Mouse (Mus musculus): ENCODE results near the gene Golph3l. TPM values are rescaled to one million over a fixed set of nuclear protein-coding genes. Genes with fewer than 3 reads are reported as not detected.

The Golph3l gene
- total and polyA plus RNA-seq, 2 experiments from 2014 or later = 17.3 to 19.3 TPM

- no peak overlapping the region for H3K9ac ChIP-seq (replicated peaks; ENCODE audit: low read length)
- WGBS = 85% methylated on average over 2 of the region's 2 CpGs
These were observed 74.8 kb downstream of the Golph3l start for GRCm38 (mm10) chr3:95663486-95663885.

GRCm38 (mm10) chr3:95663969-95664608 lies 75.4 kb downstream of the Golph3l start:
- ATAC-seq (no peak), DNase-seq (ENCODE audit: low spot score) (no peak)
- Histone ChIP-seq H3K4me3 (ENCODE audit: low read length) (no peak overlapping the region), H3K4me1 (ENCODE audit: insufficient read depth, low read length) (peaks cover 17% of the 10 kb centered on the region; the same call in 1 of the 2 replicates), H3K36me3 (ENCODE audit: insufficient read depth, low read length) (no peaks in the 10 kb centered on the region; the same call in 1 of the 2 replicates), H3K27me3 (ENCODE audit: insufficient read depth, low read length) (no peaks in the 10 kb centered on the region), H3K9ac (replicated peaks; ENCODE audit: low read length) (no peak overlapping the region), H3K4me2 (ENCODE audit: low read depth, low read length) (no peak overlapping the region), H3K9me3 (ENCODE audit: low read length) (no peaks in the 10 kb centered on the region), H3K27ac (no peak overlapping the region)
- TF ChIP-seq CTCF (IDR thresholded peaks at IDR 0.05; ENCODE audit: low read depth) = no peak
- WGBS = 90% methylated on average over 3 of the region's 3 CpGs

More at GRCm38 (mm10) chr3:95663486-95663885, 74.8 kb downstream of the Golph3l start:
- H3K4me2 ChIP-seq (ENCODE audit: low read depth, low read length) = no peak overlapping the region
- no peaks in the 10 kb centered on the region for H3K9me3 ChIP-seq (ENCODE audit: low read length)
- no peaks in the 10 kb centered on the region for H3K27me3 ChIP-seq (ENCODE audit: insufficient read depth, low read length)
- H3K27ac ChIP-seq = no peak overlapping the region
- TF ChIP-seq CTCF (IDR thresholded peaks at IDR 0.05; ENCODE audit: low read depth) = no peak
- H3K36me3 ChIP-seq (ENCODE audit: insufficient read depth, low read length) = no peaks in the 10 kb centered on the region; the same call in 1 of the 2 replicates
- DNase-seq (ENCODE audit: low spot score) = no peak
- peaks cover 17% of the 10 kb centered on the region; the same call in 1 of the 2 replicates for H3K4me1 ChIP-seq (ENCODE audit: insufficient read depth, low read length)
- H3K4me3 ChIP-seq (ENCODE audit: low read length) = no peak overlapping the region
- ATAC-seq = no peak

GRCm38 (mm10) chr3:95664940-95665352 lies 76.2 kb downstream of the Golph3l start:
- Histone ChIP-seq H3K4me1 (ENCODE audit: insufficient read depth, low read length) (peaks cover 17% of the 10 kb centered on the region; the same call in 1 of the 2 replicates), H3K4me2 (ENCODE audit: low read depth, low read length) (no peak overlapping the region), H3K36me3 (ENCODE audit: insufficient read depth, low read length) (no peaks in the 10 kb centered on the region; the same call in 1 of the 2 replicates), H3K27ac (no peak overlapping the region), H3K27me3 (ENCODE audit: insufficient read depth, low read length) (no peaks in the 10 kb centered on the region), H3K4me3 (ENCODE audit: low read length) (no peak overlapping the region), H3K9ac (replicated peaks; ENCODE audit: low read length) (no peak overlapping the region), H3K9me3 (ENCODE audit: low read length) (no peaks in the 10 kb centered on the region)
- 90% methylated on average over 4 of the region's 4 CpGs for WGBS
- DNase-seq (ENCODE audit: low spot score) = no peak
- TF ChIP-seq CTCF (IDR thresholded peaks at IDR 0.05; ENCODE audit: low read depth) = no peak
- no peak for ATAC-seq

GRCm38 (mm10) chr3:95666124-95666844 lies 77.5 kb downstream of the Golph3l start:
- DNase-seq (ENCODE audit: low spot score) = no peak
- Histone ChIP-seq H3K27me3 (ENCODE audit: insufficient read depth, low read length) (no peaks in the 10 kb centered on the region), H3K9ac (replicated peaks; ENCODE audit: low read length) (no peak overlapping the region), H3K4me2 (ENCODE audit: low read depth, low read length) (no peak overlapping the region), H3K9me3 (ENCODE audit: low read length) (no peaks in the 10 kb centered on the region), H3K36me3 (ENCODE audit: insufficient read depth, low read length) (no peaks in the 10 kb centered on the region; the same call in 1 of the 2 replicates), H3K4me1 (ENCODE audit: insufficient read depth, low read length) (peaks cover 11% of the 10 kb centered on the region; the same call in 1 of the 2 replicates), H3K27ac (no peak overlapping the region), H3K4me3 (ENCODE audit: low read length) (no peak overlapping the region)
- WGBS = 63% methylated on average over 6 of the region's 6 CpGs
- ATAC-seq = no peak
- no peak for TF ChIP-seq CTCF (IDR thresholded peaks at IDR 0.05; ENCODE audit: low read depth)

- H3K36me3 ChIP-seq (ENCODE audit: insufficient read depth, low read length) = no peaks in the 10 kb centered on the region; the same call in 1 of the 2 replicates
- peaks cover 3% of the 10 kb centered on the region; the same call in 1 of the 2 replicates for H3K4me1 ChIP-seq (ENCODE audit: insufficient read depth, low read length)
- DNase-seq (ENCODE audit: low spot score) = no peak
- no peaks in the 10 kb centered on the region for H3K9me3 ChIP-seq (ENCODE audit: low read length)
- WGBS = 50% methylated on average over 4 of the region's 4 CpGs
- no peak overlapping the region for H3K9ac ChIP-seq (replicated peaks; ENCODE audit: low read length)
- H3K4me3 ChIP-seq (ENCODE audit: low read length) = no peak overlapping the region
- TF ChIP-seq CTCF (IDR thresholded peaks at IDR 0.05; ENCODE audit: low read depth) = no peak
- peak overlapping the region; percentile 79 for H3K27ac ChIP-seq
- ATAC-seq = no peak
- no peaks in the 10 kb centered on the region for H3K27me3 ChIP-seq (ENCODE audit: insufficient read depth, low read length)
- H3K4me2 ChIP-seq (ENCODE audit: low read depth, low read length) = peak overlapping the region; percentile 7; the same call in 1 of the 2 replicates
These were observed 78.8 kb downstream of the Golph3l start for GRCm38 (mm10) chr3:95667521-95667920.

GRCm38 (mm10) chr3:95668026-95668425 lies 79.3 kb downstream of the Golph3l start:
- WGBS = 22% methylated on average over 7 of the region's 7 CpGs
- no peaks in the 10 kb centered on the region; the same call in 1 of the 2 replicates for H3K36me3 ChIP-seq (ENCODE audit: insufficient read depth, low read length)
- H3K4me3 ChIP-seq (ENCODE audit: low read length) = no peak overlapping the region
- H3K27ac ChIP-seq = peak overlapping the region; percentile 79
- peak; percentile 56 for DNase-seq (ENCODE audit: low spot score)
- TF ChIP-seq CTCF (IDR thresholded peaks at IDR 0.05; ENCODE audit: low read depth) = no peak
- H3K4me1 ChIP-seq (ENCODE audit: insufficient read depth, low read length) = no peaks in the 10 kb centered on the region
- H3K27me3 ChIP-seq (ENCODE audit: insufficient read depth, low read length) = no peaks in the 10 kb centered on the region
- H3K4me2 ChIP-seq (ENCODE audit: low read depth, low read length) = peak overlapping the region; percentile 7; the same call in 1 of the 2 replicates
- peak; percentile 87 for ATAC-seq
- no peaks in the 10 kb centered on the region for H3K9me3 ChIP-seq (ENCODE audit: low read length)
- H3K9ac ChIP-seq (replicated peaks; ENCODE audit: low read length) = no peak overlapping the region

Other genes starting within 250 kb of the Golph3l start
- 36.6 and 50.8 TPM in 2 replicates for gene Setdb1, start 231.7 kb upstream of the Golph3l start, total RNA-seq (2014; rRNA removed)
- 26.4 and 26.5 TPM in 2 replicates for gene Setdb1, start 231.7 kb upstream of the Golph3l start, polyA plus RNA-seq (2015; fragmentation: Nextera tagmentation; extraction: Ambion mirVana)
- not detected in 2 replicates for gene 4930558C23Rik, start 186.1 kb upstream of the Golph3l start, total RNA-seq (2014; rRNA removed)
- not detected in 2 replicates for gene 4930558C23Rik, start 186.1 kb upstream of the Golph3l start, polyA plus RNA-seq (2015; fragmentation: Nextera tagmentation; extraction: Ambion mirVana)
- gene Arnt, start 154.5 kb upstream of the Golph3l start, total RNA-seq (2014; rRNA removed) = 16.0 and 16.7 TPM in 2 replicates
- 9.6 and 11.6 TPM in 2 replicates for gene Arnt, start 154.5 kb upstream of the Golph3l start, polyA plus RNA-seq (2015; fragmentation: Nextera tagmentation; extraction: Ambion mirVana)
- gene Ctsk, start 89.7 kb upstream of the Golph3l start, total RNA-seq (2014; rRNA removed) = 4.9 and 6.7 TPM in 2 replicates
- gene Ctsk, start 89.7 kb upstream of the Golph3l start, polyA plus RNA-seq (2015; fragmentation: Nextera tagmentation; extraction: Ambion mirVana) = 11.6 TPM in 2 replicates
- gene Ctss, start 62.1 kb upstream of the Golph3l start, total RNA-seq (2014; rRNA removed) = 9.8 and 11.5 TPM in 2 replicates
- gene Ctss, start 62.1 kb upstream of the Golph3l start, polyA plus RNA-seq (2015; fragmentation: Nextera tagmentation; extraction: Ambion mirVana) = 26.1 and 26.6 TPM in 2 replicates
- gene Hormad1, start 29.3 kb upstream of the Golph3l start, total RNA-seq (2014; rRNA removed) = not detected in 2 replicates
- not detected in 2 replicates for gene Hormad1, start 29.3 kb upstream of the Golph3l start, polyA plus RNA-seq (2015; fragmentation: Nextera tagmentation; extraction: Ambion mirVana)
- gene Ensa, start 36.1 kb downstream of the Golph3l start, total RNA-seq (2014; rRNA removed) = 84.3 and 93.8 TPM in 2 replicates
- 136 and 139 TPM in 2 replicates for gene Ensa, start 36.1 kb downstream of the Golph3l start, polyA plus RNA-seq (2015; fragmentation: Nextera tagmentation; extraction: Ambion mirVana)
- gene Mcl1, start 69.9 kb downstream of the Golph3l start, total RNA-seq (2014; rRNA removed) = 110 and 126 TPM in 2 replicates
- gene Mcl1, start 69.9 kb downstream of the Golph3l start, polyA plus RNA-seq (2015; fragmentation: Nextera tagmentation; extraction: Ambion mirVana) = 38.8 and 41.5 TPM in 2 replicates
- 1.0 and 1.6 TPM in 2 replicates for gene Adamtsl4, start 99.0 kb downstream of the Golph3l start, total RNA-seq (2014; rRNA removed)
- gene Adamtsl4, start 99.0 kb downstream of the Golph3l start, polyA plus RNA-seq (2015; fragmentation: Nextera tagmentation; extraction: Ambion mirVana) = 1.4 and 2.1 TPM in 2 replicates
- 11.4 and 14.3 TPM in 2 replicates for gene Ecm1, start 150.6 kb downstream of the Golph3l start, total RNA-seq (2014; rRNA removed)
- gene Ecm1, start 150.6 kb downstream of the Golph3l start, polyA plus RNA-seq (2015; fragmentation: Nextera tagmentation; extraction: Ambion mirVana) = 8.9 and 11.4 TPM in 2 replicates
- gene Tars2, start 171.3 kb downstream of the Golph3l start, total RNA-seq (2014; rRNA removed) = 32.8 and 40.3 TPM in 2 replicates
- gene Tars2, start 171.3 kb downstream of the Golph3l start, polyA plus RNA-seq (2015; fragmentation: Nextera tagmentation; extraction: Ambion mirVana) = 39.5 and 40.9 TPM in 2 replicates
- gene Rprd2, start 229.9 kb downstream of the Golph3l start, total RNA-seq (2014; rRNA removed) = 22.7 and 24.3 TPM in 2 replicates
- 20.3 and 21.2 TPM in 2 replicates for gene Rprd2, start 229.9 kb downstream of the Golph3l start, polyA plus RNA-seq (2015; fragmentation: Nextera tagmentation; extraction: Ambion mirVana)